Mouse (Mus musculus) intestine, embryonic 14.5 days (tissue): ENCODE measurements around the gene Mitf. TPM values are rescaled to one million over a fixed set of nuclear protein-coding genes. Genes with fewer than 3 reads are reported as not detected.
A peak's percentile ranks its signal among the peaks of the same experiment; 100 is the strongest.

Experiments used
- ATAC-seq: fragments of 200-750 bp; cut with Nextera tagmentation; replicated peaks from 2 replicates; pipeline ENCODE4 v1.8.0; 2017; ENCODE audit warnings: low read depth, moderate number of reproducible peaks, moderate TSS enrichment, moderate library complexity; ENCODE audit not compliant: low FRiP score, low TSS enrichment
- DNase-seq: peaks from one replicate; pipeline ENCODE4 v3.0.0-alpha.2; 2018; ENCODE audit warnings: low spot score
- H3K27ac ChIP-seq: fragments of 300-500 bp; sonication (generic); 2 replicates; pipeline ENCODE4 v1.5.1; 2014; ENCODE audit warnings: low read depth, mild to moderate bottlenecking, control low read depth
- H3K27me3 ChIP-seq: fragments of 300-500 bp; sonication (generic); replicated peaks from 2 replicates; pipeline ENCODE4 v1.6.1; 2014; ENCODE audit warnings: low read length, control low read depth; ENCODE audit not compliant: control insufficient read depth, insufficient read depth
- H3K36me3 ChIP-seq: fragments of 300-500 bp; sonication (generic); 2 replicates; pipeline ENCODE4 v1.6.1; 2014; ENCODE audit warnings: low read length, control low read depth; ENCODE audit not compliant: control insufficient read depth, insufficient read depth
- H3K4me1 ChIP-seq: fragments of 300-500 bp; sonication (generic); replicated peaks from 2 replicates; pipeline ENCODE4 v1.6.1; 2014; ENCODE audit warnings: low read length, control low read depth, mixed read lengths; ENCODE audit not compliant: control insufficient read depth, insufficient read depth
- H3K4me2 ChIP-seq: fragments of 300-500 bp; sonication (generic); 2 replicates; pipeline ENCODE4 v1.6.1; 2014; ENCODE audit warnings: low read length
- H3K4me3 ChIP-seq: fragments of 300-500 bp; sonication (generic); 2 replicates; pipeline ENCODE4 v1.5.1; 2014; ENCODE audit warnings: low read depth, low read length, control low read depth, mixed read lengths
- H3K9ac ChIP-seq: fragments of 300-500 bp; sonication (generic); 2 replicates; pipeline ENCODE4 v1.6.1; 2014; ENCODE audit warnings: mild to moderate bottlenecking, low read length
- H3K9me3 ChIP-seq: fragments of 300-500 bp; sonication (generic); 2 replicates; pipeline ENCODE4 v1.6.1; 2016; ENCODE audit warnings: low read length, control low read depth; ENCODE audit not compliant: control insufficient read depth
- WGBS: fragments of 180-500 bp; shearing (Covaris S2); extraction: QIAGEN DNeasy Blood & Tissue Kit; methylation state at CpG from one replicate; pipeline ENCODE4 v1.1.7; 2014; 5-methylcytosine and 5-hydroxymethylcytosine counted together
- polyA plus RNA-seq: library from polyadenylated mRNA; unstranded; fragments of >200 nt; fragmentation: Nextera tagmentation; extraction: Ambion mirVana; gene quantifications from 2 replicates; pipeline ENCODE4 v1.2.1, GENCODE M21; 2014

Gene Mitf
- polyA plus RNA-seq, 1 experiment from 2014 or later = 1.3 TPM

GRCm38 (mm10) chr6:97950033-97950881, 143.4 kb downstream of the Mitf start:
- H3K9ac ChIP-seq = no peak overlapping the region
- H3K4me3 ChIP-seq = no peak overlapping the region
- H3K4me2 ChIP-seq = no peak overlapping the region
- no peaks in the 10 kb centered on the region for H3K36me3 ChIP-seq
- H3K27ac ChIP-seq = no peak overlapping the region
- no peaks in the 10 kb centered on the region for H3K9me3 ChIP-seq
- no peak for DNase-seq
- H3K27me3 ChIP-seq = no peaks in the 10 kb centered on the region
- WGBS = 81% methylated on average over 13 of the region's 13 CpGs
- ATAC-seq = no peak
- no peaks in the 10 kb centered on the region for H3K4me1 ChIP-seq

DNA sequence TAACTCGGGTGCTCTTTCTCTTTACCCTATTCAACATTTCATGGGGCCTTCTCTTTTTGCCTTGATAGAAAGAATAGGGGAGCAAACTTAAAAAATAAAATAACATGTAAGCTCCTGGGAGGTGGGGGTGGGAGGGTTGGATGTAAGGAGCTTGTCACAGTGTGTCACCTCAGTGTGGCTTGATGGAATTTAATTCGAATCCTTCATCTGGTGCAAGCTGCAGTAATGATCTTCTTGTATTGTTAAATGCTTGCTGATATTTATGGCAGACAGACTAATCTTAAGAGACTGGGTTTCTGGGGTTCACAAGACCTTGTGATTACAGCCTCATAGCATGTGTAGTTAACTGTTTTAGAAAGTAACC, 144.0 kb downstream of the Mitf start:
- no peak for ATAC-seq
- H3K4me1 ChIP-seq = no peaks in the 10 kb centered on the region
- H3K9me3 ChIP-seq = no peaks in the 10 kb centered on the region
- no peak for DNase-seq
- H3K27me3 ChIP-seq = no peaks in the 10 kb centered on the region
- no peak overlapping the region for H3K4me3 ChIP-seq
- WGBS = 92% methylated on average over 2 of the region's 2 CpGs
- no peaks in the 10 kb centered on the region for H3K36me3 ChIP-seq
- no peak overlapping the region for H3K27ac ChIP-seq
- no peak overlapping the region for H3K9ac ChIP-seq
- H3K4me2 ChIP-seq = no peak overlapping the region

DNA sequence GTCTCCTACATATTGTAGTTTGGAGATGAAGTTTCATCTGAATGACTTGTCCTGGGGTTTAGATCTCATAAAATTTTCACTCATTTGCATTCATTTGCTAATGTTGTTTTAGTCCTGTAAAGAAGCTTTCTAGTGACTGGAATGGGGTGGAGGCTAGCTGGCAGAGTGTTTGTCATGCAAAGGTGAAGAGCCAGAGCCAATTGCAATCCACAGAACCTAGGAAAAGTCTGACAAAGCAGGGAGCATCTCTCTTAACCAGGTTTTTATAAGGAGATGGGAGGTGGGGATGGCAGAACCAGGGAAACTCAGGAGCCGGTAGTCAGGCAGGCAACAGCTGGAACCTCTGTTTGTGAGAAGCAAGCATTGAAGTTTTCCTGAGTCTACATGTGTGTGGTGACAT, 144.9 kb downstream of the Mitf start:
- no peaks in the 10 kb centered on the region for H3K27me3 ChIP-seq
- WGBS = 75% methylated on average over 1 of the region's 1 CpGs
- ATAC-seq (no peak), DNase-seq (no peak)
- H3K9me3 ChIP-seq = no peaks in the 10 kb centered on the region
- no peak overlapping the region for H3K4me3 ChIP-seq
- no peaks in the 10 kb centered on the region for H3K4me1 ChIP-seq
- H3K36me3 ChIP-seq = no peaks in the 10 kb centered on the region
- H3K27ac ChIP-seq = no peak overlapping the region
- no peak overlapping the region for H3K4me2 ChIP-seq
- H3K9ac ChIP-seq = no peak overlapping the region

DNA sequence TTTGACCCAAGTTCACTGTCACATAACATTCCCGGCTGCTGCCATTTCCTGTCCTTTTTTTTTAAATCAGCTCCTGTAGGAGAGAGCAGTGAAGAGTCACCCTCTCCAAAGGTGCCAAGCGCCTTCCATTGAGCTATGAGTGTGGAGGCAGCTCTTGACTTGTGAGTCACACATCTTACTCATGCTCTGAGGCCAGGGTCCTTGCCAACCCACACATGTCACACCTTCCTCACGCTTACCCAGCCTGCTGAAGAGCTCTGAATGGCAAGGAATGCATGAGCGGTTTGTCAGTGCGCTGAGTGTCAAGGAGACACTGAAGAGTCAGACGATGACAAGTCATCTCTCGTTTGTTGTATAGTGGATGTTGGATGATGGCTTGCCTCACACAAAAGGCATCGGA, 146.0 kb downstream of the Mitf start:
- no peaks in the 10 kb centered on the region for H3K4me1 ChIP-seq
- ATAC-seq = no peak
- no peak overlapping the region for H3K9ac ChIP-seq
- no peak for DNase-seq
- H3K4me2 ChIP-seq = no peak overlapping the region
- H3K27ac ChIP-seq = no peak overlapping the region
- no peaks in the 10 kb centered on the region for H3K9me3 ChIP-seq
- H3K36me3 ChIP-seq = no peaks in the 10 kb centered on the region
- H3K4me3 ChIP-seq = no peak overlapping the region
- WGBS = 90% methylated on average over 8 of the region's 8 CpGs
- no peaks in the 10 kb centered on the region for H3K27me3 ChIP-seq

GRCm38 (mm10) chr6:97956121-97956520, 149.3 kb downstream of the Mitf start:
- no peak overlapping the region for H3K4me3 ChIP-seq
- H3K4me1 ChIP-seq = no peaks in the 10 kb centered on the region
- DNase-seq (no peak), ATAC-seq (no peak)
- H3K9me3 ChIP-seq = no peaks in the 10 kb centered on the region
- H3K27me3 ChIP-seq = no peaks in the 10 kb centered on the region
- H3K36me3 ChIP-seq = no peaks in the 10 kb centered on the region
- no peak overlapping the region for H3K27ac ChIP-seq
- no peak overlapping the region for H3K9ac ChIP-seq
- WGBS = 69% methylated on average over 6 of the region's 6 CpGs
- no peak overlapping the region for H3K4me2 ChIP-seq

GRCm38 (mm10) chr6:97956636-97957035, 149.8 kb downstream of the Mitf start:
- ATAC-seq (no peak), DNase-seq (peak; percentile 53)
- no peak overlapping the region for H3K27ac ChIP-seq
- no peaks in the 10 kb centered on the region for H3K27me3 ChIP-seq
- H3K4me1 ChIP-seq = no peaks in the 10 kb centered on the region
- H3K4me2 ChIP-seq = no peak overlapping the region
- WGBS = 66% methylated on average over 10 of the region's 10 CpGs
- no peak overlapping the region for H3K9ac ChIP-seq
- no peak overlapping the region for H3K4me3 ChIP-seq
- H3K9me3 ChIP-seq = no peaks in the 10 kb centered on the region
- H3K36me3 ChIP-seq = no peaks in the 10 kb centered on the region

GRCm38 (mm10) chr6:97958276-97958675, 151.4 kb downstream of the Mitf start:
- Histone ChIP-seq H3K27me3 (no peaks in the 10 kb centered on the region), H3K4me3 (no peak overlapping the region), H3K27ac (no peak overlapping the region), H3K4me1 (no peaks in the 10 kb centered on the region), H3K4me2 (no peak overlapping the region), H3K36me3 (no peaks in the 10 kb centered on the region), H3K9me3 (no peaks in the 10 kb centered on the region), H3K9ac (no peak overlapping the region)
- ATAC-seq = no peak
- WGBS = 75% methylated on average over 4 of the region's 4 CpGs
- DNase-seq = no peak

GRCm38 (mm10) chr6:97961776-97962175, 154.9 kb downstream of the Mitf start:
- Histone ChIP-seq H3K4me1 (no peaks in the 10 kb centered on the region), H3K27ac (no peak overlapping the region), H3K4me3 (no peak overlapping the region), H3K27me3 (no peaks in the 10 kb centered on the region), H3K36me3 (no peaks in the 10 kb centered on the region), H3K4me2 (no peak overlapping the region), H3K9ac (no peak overlapping the region), H3K9me3 (no peaks in the 10 kb centered on the region)
- DNase-seq (no peak), ATAC-seq (no peak)
- WGBS = 54% methylated on average over 2 of the region's 2 CpGs

- no peaks in the 10 kb centered on the region for H3K36me3 ChIP-seq
- no peak overlapping the region for H3K27ac ChIP-seq
- H3K4me3 ChIP-seq = no peak overlapping the region
- H3K27me3 ChIP-seq = no peaks in the 10 kb centered on the region
- H3K4me2 ChIP-seq = no peak overlapping the region
- H3K4me1 ChIP-seq = no peaks in the 10 kb centered on the region
- DNase-seq (no peak), ATAC-seq (no peak)
- H3K9ac ChIP-seq = no peak overlapping the region
- 89% methylated on average over 1 of the region's 1 CpGs for WGBS
- no peaks in the 10 kb centered on the region for H3K9me3 ChIP-seq
Measured at GRCm38 (mm10) chr6:97962311-97962710, 155.5 kb downstream of the Mitf start.
